26 mouse cellular contexts compared by ENCODE assay signal in genomic region chr2:135230262-135230661, GRCm38 (mm10).
DNase-seq lines count a peak whose midpoint lies in the region; ATAC-seq and TF ChIP-seq lines count a peak whose summit lies in the region.
"Had no signal": no experiment of that assay in that cellular context is flagged by ENCODE, and none has a peak within 500 bp of the region (broad histone marks: within the 10 kb centered on the region; RNA-seq: fewer than 3 reads in every experiment).

No protein-coding gene starts in this region.

- no peaks in the 10 kb centered on the region for H3K9me3 ChIP-seq in neural tube, embryonic 13.5 days
- H3K9me3 ChIP-seq: embryonic facial prominence, embryonic 12.5 days; embryonic facial prominence, embryonic 15.5 days; G1E; heart, embryonic 13.5 days had no signal

- 84% methylated on average over 3 of the region's 3 CpGs for WGBS in neural tube, embryonic 13.5 days

- H3K27ac ChIP-seq in gastrocnemius, adult 2 months: peak overlapping the region; percentile 53; the same call in 1 of the 2 replicates
- peak overlapping the region; percentile 49; the same call in 1 of the 2 replicates for H3K27ac ChIP-seq in neural tube, embryonic 13.5 days (replicated peaks)
- H3K27ac ChIP-seq: embryonic facial prominence, embryonic 12.5 days; embryonic facial prominence, embryonic 15.5 days; heart, embryonic 13.5 days; hindbrain, embryonic 14.5 days had no signal

- no peak overlapping the region for H3K9ac ChIP-seq in neural tube, embryonic 13.5 days
- H3K9ac ChIP-seq: embryonic facial prominence, embryonic 12.5 days; embryonic facial prominence, embryonic 15.5 days; forebrain, postnatal 0 days; heart, embryonic 13.5 days; hindbrain, embryonic 14.5 days had no signal

- DNase-seq in gastrocnemius, adult 2 months: no peak
- no peak for DNase-seq in gastrocnemius, postnatal 25 days
- DNase-seq in heart, adult 8-10 months (ENCODE audit: low spot score): peak; percentile 26
- DNase-seq in heart, postnatal 4 days: no peak
- DNase-seq in neural tube, embryonic 10.5 days (ENCODE audit: extremely low spot score, low spot score): no peak
- DNase-seq: adrenal gland, adult 2 months; adrenal gland, postnatal 14 days; B cell, adult 2 months; cerebellum, adult 11 months; cerebellum, adult 2 months; cerebellum, adult 9-11 months; cerebellum, postnatal 25 days; forebrain, postnatal 0 days; gastrocnemius, postnatal 14 days; heart, postnatal 14 days; kidney, adult 2 months had no signal

- H3K4me3 ChIP-seq in gastrocnemius, adult 2 months: no peak overlapping the region
- no peak overlapping the region for H3K4me3 ChIP-seq in neural tube, embryonic 13.5 days
- H3K4me3 ChIP-seq: embryonic facial prominence, embryonic 12.5 days; embryonic facial prominence, embryonic 15.5 days; heart, embryonic 13.5 days had no signal

- ATAC-seq in neural tube, embryonic 13.5 days (ENCODE audit: low read depth): no peak
- ATAC-seq: forebrain, embryonic 14.5 days; forebrain, postnatal 0 days; intestine, postnatal 0 days; Patski had no signal

- H3K4me1 ChIP-seq in neural tube, embryonic 13.5 days (replicated peaks): peaks cover 10% of the 10 kb centered on the region
- H3K4me1 ChIP-seq: embryonic facial prominence, embryonic 12.5 days; embryonic facial prominence, embryonic 15.5 days; heart, embryonic 13.5 days had no signal

- TF ChIP-seq CTCF in gastrocnemius, adult 2 months (IDR thresholded peaks at IDR 0.05): no peak

- H3K36me3 ChIP-seq in neural tube, embryonic 13.5 days: no peaks in the 10 kb centered on the region
- H3K36me3 ChIP-seq: embryonic facial prominence, embryonic 12.5 days; embryonic facial prominence, embryonic 15.5 days; G1E; heart, embryonic 13.5 days had no signal

- intact Hi-C loops in gastrocnemius, adult 2 months (cut with DNase I): no loop called here

- H3K4me2 ChIP-seq in neural tube, embryonic 13.5 days: no peak overlapping the region
- H3K4me2 ChIP-seq: embryonic facial prominence, embryonic 12.5 days; embryonic facial prominence, embryonic 15.5 days; heart, embryonic 13.5 days; hindbrain, embryonic 14.5 days had no signal

- no peaks in the 10 kb centered on the region for H3K27me3 ChIP-seq in neural tube, embryonic 13.5 days
- H3K27me3 ChIP-seq: CH12.LX; embryonic facial prominence, embryonic 12.5 days; embryonic facial prominence, embryonic 15.5 days; heart, embryonic 13.5 days had no signal
